Mouse (Mus musculus): ENCODE results near the gene Prkca.

Gene Prkca

GRCm38 (mm10) chr11:108261751-108262160 is 82.0 kb downstream of the Prkca start:
- DNase-seq (ENCODE audit: low read depth, low spot score) = no peak

- DNase-seq (ENCODE audit: low read depth, low spot score) = no peak
Observed at GRCm38 (mm10) chr11:108260775-108261517, 82.8 kb downstream of the Prkca start.

DNA sequence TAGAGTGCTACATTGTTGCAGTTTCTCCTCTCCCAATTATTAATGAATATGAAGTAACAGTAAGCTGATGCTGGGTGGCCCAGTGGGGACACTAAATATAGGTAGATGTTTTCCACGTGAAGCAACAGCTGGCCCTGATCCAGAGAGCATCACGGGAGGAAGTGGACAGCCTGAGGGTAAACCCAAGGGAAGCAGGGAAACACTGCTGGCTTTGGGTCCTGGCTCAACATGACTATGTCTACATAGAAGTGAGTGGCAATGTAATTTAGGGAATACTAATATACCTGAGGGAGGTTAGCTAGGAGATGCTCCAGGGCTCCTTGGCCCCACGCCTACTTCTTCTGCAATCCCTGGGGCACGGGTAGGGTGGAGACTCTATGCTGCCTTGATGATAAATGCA is 84.3 kb downstream of the Prkca start:
- no peak for DNase-seq (ENCODE audit: low read depth, low spot score)

DNA sequence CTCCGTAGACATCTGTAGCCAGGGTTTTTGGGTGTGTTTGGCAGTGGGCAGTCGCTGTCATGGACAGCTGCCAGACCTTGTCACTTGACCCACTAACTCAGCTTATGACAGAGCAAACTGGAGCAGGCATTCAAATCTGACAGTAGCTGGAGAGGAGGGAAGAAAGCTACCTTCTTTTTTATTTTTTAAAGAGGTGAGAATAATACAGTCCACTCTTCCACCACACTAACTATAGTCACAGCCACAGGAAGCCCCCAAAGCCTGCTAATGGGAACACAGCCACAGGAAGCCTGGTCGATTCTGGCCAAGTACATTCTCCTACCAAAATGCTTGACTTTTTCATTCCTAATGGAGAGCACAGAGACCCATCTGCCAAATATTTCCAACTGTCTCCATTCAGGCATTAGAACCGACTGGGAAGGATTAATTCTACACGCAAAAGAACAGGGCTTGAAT is 84.9 kb downstream of the Prkca start:
- DNase-seq (ENCODE audit: low read depth, low spot score) = no peak

GRCm38 (mm10) chr11:108257921-108258320 is 85.8 kb downstream of the Prkca start:
- no peak for DNase-seq (ENCODE audit: low read depth, low spot score)

DNA sequence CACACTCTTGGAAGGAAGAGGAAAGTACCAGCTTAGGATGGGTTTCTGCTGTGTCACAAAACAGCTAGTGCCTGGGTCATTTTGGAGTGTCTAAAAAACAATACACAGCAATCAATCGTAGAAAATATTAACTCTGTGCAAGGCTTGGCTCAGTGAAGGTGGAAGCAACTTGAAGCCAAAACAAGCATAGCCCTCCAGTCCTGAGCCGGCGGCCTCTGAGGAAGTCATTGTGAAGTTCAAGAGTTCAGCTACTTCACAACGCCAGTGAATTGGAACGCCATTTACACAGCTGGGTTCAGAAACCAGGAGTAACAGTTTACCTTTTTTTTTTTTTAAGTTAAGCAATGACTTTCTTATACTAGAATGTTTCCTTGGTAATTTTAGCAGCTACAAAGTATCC is 89.0 kb downstream of the Prkca start:
- DNase-seq (ENCODE audit: low read depth, low spot score) = no peak

DNA sequence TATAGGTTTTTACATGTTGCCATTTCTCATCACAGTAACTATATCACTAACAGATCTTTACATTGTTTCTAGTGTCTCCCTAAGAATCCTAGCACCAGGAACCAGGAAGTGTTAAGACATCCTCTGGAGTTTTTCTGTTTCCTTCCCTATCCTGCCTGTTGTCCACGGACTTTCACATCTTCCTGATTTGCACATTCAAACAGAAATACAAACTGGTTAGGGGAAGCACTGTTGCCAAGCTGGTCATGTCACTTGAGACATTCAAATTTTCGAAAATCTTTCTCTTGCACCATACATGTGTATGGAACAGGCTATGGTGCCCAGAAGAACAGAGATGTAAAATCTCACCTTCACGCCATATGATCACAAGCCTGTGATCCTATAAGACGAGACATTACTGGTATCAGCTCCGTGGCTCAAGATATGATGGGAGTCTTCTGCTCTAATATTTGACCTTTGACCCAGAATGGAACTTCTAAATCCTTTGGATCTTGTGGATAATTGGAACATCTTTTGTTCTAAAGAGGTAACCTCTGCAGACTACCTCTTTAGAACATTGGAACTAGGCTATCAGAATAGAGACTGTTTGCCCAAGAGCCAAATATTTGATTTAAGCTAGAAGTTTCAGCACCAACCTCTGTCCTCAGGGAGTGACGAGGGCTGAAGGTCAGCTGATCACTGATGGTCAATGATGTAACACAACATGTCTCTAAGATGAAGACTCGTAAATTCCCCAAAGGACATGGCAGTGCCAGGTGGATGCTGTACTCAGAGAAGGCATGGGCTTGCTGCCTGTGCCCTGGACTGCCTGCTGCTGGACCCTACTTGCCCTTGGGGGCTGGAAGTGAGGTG is 91.6 kb downstream of the Prkca start:
- DNase-seq (ENCODE audit: low read depth, low spot score) = no peak

DNA sequence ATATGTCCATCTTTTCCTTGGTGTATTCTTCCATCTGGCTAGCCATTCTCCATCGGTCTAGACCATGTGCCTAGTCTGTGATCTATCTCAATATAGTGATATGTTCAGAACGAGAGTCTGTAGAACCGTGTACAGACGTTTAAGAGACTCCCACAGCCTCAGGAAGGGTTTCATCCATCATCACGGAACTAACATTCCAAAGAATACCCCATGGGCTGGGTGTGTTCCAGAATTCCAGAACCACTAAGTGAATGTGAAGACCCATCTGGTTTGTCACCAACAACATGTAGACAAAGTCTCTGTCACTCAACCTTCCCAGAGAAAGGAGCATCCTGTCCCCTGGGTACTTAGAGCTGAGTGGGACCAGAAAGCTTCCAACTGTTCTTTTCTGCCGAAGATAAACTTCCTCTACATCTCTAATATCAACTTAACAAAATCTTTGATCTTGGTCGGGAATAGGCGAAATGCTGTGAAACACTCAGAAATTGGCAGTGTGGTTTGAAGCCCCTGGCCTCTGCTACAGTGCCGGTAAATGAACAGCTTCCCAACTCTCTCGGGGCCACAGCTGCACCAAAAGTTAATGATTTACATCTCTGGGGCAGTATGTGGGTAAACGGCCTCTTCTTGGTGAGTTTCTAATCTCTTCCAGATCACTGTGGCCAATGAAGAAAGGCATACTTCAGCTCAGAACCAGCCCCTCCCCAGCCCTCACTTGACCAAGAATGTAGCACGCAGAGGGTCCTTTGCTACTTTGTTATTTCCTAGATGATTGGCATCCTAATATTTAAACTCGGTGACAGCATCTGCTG is 92.7 kb downstream of the Prkca start:
- DNase-seq (ENCODE audit: low read depth, low spot score) = no peak

GRCm38 (mm10) chr11:108250146-108250635 is 93.5 kb downstream of the Prkca start:
- no peak for DNase-seq (ENCODE audit: low read depth, low spot score)

DNA sequence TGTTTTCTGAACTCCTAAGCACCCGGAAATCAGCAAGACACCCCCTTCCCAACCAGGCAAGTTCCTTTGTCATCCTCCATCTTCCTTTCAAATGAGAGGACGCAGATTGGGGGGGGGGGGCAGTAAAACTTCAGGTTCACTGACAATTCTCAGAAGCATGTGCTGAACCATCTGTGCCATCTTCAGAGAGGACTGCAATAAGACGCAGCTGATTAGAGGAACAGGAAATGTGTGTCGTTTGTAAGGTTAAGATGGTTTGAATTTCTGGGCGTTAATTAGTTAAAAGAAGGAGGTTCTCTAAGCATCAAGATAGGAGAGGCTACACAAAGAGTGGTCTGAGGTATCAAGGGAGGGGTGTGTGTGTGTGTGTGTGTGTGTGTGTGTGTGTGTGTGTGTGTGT is 94.2 kb downstream of the Prkca start:
- DNase-seq (ENCODE audit: low read depth, low spot score) = no peak

GRCm38 (mm10) chr11:108249047-108249403 is 94.7 kb downstream of the Prkca start:
- no peak for DNase-seq (ENCODE audit: low read depth, low spot score)

DNA sequence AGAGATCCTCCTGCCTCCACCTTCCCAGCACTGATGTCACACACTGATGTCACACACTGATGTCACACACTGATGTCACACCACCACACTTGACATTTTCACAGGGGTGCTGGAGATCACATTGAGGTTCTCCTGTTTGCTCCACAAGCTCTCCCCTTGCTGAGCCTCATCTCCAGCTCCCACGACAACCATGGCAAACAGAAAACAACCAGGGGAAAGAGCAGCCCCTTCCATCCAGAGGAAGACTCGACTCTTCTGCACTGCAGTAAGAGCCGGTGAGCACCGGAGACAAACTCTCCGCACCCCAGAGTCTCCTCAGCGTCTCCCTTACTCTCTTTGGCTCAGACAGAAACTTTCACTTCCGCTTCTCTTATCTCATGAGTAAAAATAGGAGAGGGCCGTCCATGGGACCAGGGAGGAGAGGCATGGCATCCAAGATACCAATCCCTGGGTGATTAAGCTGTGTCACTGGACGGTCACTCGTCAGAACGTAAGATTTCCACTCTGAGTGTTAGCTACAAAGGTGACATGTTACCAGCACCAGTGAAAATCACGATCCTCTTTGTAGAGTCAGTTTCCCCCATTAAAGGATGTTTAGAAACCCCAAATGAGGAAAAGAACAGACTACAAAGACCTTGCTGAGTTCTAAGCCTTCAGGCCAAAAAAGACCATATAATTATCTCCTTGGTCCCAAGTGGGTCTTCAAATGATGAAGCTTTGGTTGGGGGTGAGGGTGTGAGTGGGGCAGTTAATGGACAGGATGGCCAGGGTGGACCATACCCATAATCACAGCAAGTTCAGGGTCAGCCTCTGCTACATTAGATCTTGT is 95.3 kb downstream of the Prkca start:
- no peak for DNase-seq (ENCODE audit: low read depth, low spot score)

DNA sequence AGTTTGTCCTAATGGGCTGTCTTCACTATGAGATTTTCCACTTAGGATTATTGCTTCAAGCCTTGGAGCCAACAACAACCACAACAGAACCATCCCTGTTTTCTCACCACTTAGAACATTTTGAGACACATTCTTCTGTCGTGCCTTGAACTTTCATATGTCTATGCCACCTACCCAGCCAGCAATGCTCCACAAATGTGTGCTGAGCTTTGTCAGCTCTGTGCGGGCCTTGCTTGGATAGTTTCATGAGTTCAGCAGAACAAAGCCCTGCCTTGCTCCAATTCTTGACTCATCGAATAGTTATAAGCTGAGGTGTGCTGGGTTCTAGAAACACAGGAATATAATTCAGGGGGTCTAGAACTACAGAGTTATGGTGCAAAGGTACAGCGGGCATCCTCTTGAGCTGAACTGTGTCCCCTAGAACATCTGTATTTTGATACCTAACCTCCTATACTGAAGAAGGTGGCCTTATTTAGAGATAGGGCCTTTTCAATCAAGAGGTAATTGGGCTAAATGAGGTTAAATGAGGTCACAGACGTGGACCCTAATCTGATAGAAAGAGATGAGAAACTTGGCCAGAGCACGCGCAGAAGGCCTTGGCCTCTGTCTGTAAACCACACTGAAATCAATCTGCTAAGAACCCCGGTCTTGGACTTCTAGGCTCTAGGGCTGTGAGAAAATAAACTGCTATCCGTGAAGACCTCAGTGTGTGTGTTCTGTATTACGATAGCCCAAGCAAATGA is 96.4 kb downstream of the Prkca start:
- DNase-seq (ENCODE audit: low read depth, low spot score) = no peak

DNA sequence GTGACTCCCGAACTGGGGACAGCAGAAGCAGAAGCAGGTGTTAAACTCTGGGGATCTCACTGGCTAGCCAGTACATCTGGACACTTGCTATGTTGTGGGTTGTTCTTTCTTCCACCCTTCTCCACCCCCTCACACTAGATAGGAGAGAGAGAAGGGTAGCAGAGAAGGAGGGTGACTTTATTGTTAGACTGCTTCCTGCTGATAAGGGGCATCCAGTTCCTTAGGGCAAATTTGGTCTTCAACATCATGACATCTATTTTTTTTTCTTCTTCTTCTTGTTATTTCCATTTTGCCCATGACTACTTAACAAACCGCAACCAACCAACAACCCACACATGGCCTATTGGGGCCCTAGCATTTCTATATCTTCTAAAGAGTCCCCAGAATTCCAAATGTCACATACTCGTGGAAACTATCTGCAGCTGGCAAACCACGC is 97.4 kb downstream of the Prkca start:
- DNase-seq (ENCODE audit: low read depth, low spot score) = no peak

DNA sequence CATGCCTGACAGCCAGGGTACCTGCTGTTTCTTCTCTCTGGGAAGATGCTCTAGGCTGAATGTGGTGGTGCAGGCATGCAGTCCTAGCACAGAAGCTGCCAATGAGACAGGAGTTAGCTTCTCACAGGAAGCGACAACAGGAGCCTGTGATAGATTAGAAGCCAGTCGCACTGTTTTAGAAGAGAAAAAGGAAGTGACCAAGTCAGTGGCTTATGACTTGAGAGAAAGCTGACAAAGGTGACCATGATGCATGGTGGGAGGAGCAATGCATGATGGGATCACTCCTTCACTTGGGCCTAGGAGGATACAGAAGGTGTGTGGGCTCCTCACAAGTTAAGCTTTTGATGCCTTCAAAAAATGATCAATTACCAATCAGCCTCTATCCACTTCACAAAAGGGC is 99.5 kb downstream of the Prkca start:
- no peak for DNase-seq (ENCODE audit: low read depth, low spot score)

DNA sequence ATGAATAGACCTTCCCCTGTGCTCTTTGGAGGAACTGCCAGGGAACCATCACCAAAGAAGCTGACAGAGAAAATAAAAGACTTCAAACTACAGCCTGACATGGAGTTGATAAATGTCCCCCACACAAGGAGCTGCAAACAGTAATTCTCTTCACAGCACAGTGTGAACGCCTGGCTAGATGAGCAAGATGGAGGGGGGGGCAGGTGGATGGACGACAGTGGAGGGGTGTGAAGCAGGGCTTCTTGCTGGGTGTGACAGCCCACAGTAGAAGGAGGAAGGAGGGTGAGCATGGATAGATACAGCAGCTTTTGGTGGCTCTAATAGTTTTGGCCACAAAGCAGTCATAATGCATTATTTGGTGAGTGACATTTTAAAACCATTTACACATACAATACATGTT is 100.1 kb downstream of the Prkca start:
- no peak for DNase-seq (ENCODE audit: low read depth, low spot score)

- DNase-seq (ENCODE audit: low read depth, low spot score) = no peak
Observed at GRCm38 (mm10) chr11:108240924-108241498, 102.7 kb downstream of the Prkca start.

DNA sequence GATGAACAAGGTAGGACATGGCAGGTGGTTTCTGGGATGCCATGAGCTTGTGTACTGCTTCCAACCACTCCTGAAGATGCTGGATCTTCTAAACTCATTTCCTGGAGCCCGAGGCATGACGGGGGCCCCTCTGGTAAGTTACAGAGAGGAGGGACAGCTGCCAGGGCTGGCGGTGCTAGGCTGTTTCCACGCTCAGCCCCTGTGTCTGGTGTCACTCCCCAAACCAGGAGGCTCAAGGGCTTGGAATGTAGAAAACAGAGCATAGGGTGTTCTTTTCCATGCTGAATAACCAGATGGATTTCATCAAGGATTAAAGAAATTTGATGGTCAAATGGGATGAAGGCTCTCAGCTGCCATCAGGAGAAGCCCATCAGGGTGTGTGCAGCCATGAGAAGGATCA is 104.6 kb downstream of the Prkca start:
- no peak for DNase-seq (ENCODE audit: low read depth, low spot score)

DNA sequence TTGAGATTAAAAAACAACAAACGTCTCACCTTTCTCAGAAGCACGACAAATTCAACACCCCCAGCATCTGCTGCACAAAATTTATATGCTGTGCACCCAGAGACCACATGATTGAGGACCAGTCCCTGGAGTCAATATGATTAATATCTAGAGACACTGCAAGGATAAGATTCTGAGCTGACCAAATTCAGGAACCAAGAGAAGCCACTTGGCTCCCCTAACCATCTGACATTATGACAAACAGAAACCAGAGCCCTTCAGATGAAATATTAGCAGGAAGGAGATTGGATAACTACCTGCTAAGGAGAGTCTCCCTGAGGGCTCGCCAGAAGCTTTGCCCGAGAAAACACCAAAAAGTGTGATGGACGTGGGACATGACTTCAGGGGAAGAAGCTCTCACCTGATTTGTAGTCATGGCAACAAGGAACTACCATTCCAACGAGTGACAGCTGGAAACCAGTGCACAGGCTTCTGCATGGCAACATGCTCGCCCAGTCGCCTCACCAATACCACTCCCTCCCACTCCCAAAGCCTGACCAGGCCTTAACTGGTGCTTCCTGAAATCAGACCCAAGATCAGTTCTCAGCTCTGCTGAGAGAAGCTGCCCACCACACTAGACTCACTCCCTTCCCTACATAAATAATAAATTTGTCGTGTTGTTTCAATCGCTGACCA is 106.8 kb downstream of the Prkca start:
- no peak for DNase-seq (ENCODE audit: low read depth, low spot score)

Data from WW6 (cell line).